Mouse (Mus musculus) T-helper 1 cell (primary cell): ENCODE measurements around the gene Fam20a.

Experiments used
- in situ Hi-C: fragments of 300-600 bp; cut with MboI, MseI; formaldehyde crosslinking; loops from one replicate; pipeline ENCODE4 v1.15.1; 2025; ENCODE audit warnings: high pct_unique_total_duplicates

Gene Fam20a

GRCm38 (mm10) chr11:109656232-109656631 lies 65.8 kb downstream of the Fam20a start:
- in situ Hi-C loops, result no loop called here

GRCm38 (mm10) chr11:109654581-109654980 lies 67.5 kb downstream of the Fam20a start:
- in situ Hi-C loops, result no loop called here

- in situ Hi-C loops, result no loop called here
Measured at GRCm38 (mm10) chr11:109653201-109653600, 68.9 kb downstream of the Fam20a start.

DNA sequence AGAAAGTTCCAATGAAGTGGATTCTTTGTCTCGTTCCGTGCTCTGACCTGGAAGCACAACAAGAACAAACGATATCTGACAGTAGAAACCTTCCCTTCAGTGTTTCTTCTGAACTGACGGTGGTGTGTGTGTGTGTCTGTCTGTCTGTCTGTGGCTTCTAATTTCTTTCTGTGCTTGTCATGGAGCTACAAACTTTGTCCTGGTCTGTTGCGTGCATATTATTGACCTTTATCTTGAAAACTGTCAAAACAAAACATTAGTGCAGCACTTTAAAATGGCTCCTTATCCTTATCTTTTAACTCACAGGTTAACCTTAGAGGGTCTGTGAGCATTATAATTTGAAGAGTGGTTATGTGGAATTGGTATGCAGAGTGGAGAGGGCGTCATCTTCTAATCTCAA lies 69.6 kb downstream of the Fam20a start:
- in situ Hi-C loops, result no loop called here

- in situ Hi-C loops, result no loop called here
Measured at GRCm38 (mm10) chr11:109651566-109652024, 70.5 kb downstream of the Fam20a start.

GRCm38 (mm10) chr11:109650788-109651565 lies 71.1 kb downstream of the Fam20a start:
- in situ Hi-C loops, result no loop called here

DNA sequence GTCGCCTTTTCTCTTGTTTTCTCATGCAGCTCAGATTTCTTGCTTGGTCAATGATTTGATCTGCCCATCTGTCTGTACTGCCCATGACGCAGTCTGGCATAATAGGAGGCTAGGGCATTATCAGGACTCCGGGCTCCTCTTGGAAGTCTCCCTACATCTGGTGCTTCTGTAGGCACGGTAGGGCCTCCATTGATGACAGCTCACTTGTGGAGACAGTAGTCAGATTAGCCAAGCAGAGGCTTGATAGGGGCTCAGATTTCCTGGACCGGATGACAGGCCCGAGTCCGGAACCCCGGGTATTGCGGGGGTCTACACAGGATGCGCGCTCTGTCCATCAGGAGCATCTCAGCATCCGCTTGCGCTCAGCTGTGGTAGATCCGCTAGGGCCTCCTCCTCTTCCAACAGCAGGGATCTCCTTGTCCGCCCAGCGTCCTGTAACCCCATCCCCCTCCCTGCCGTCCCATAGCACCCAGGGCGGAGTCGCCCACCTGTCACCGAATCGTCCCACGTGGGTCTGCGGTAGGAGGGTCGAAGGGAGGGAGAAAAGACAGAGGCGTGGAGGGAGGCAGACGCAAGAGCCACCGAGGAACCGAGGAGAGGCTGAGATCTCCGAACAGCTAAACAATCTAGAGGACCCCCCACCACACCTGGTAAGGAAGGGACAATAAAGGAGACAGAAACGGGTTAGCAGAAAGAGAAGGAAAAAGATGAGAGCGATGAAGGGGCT lies 71.9 kb downstream of the Fam20a start:
- in situ Hi-C loops, result no loop called here

DNA sequence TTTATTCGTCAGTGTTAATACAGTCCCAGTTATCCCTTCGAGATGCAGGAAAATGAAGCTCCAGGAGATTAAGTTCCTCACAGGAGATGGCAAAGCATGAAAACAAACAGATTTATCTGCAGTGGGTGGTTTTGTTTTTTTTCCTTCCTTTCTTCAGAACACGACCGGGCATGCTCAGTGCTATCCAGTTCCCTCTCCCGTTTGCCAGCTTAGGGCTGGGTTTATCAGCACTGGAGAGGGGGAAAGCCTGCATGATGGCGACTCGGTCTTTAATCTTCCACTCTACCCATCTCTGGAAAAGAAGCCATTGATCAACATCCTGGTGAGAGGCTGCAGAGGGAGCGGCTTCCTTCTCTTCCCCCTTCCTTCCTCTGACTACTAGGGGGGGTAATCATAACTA lies 72.9 kb downstream of the Fam20a start, which contains the start of gene Prkar1a:
Prkar1a (plus strand) TSS at position 200 of the 400 bp plus-strand sequence.
- in situ Hi-C loops, result no loop called here

DNA sequence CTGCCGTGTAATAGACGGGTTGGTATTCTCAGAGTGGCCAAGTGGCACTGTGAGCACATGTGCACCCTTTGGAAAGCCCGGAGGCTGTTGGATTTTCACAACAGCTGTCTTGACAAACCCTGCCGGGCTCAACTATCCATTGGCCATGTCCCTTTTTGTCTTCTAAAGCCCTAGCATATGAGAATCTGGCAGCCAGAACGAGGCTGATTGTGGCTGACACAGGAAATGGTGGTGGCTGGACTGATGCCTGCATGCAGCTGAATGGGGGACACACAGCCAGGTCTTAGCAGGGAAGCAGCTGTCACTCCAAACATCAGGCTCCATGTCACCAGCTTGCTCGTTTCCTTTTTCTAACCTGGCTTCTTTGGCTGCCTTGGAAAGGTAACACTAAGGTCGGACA lies 73.6 kb downstream of the Fam20a start:
- in situ Hi-C loops, result no loop called here

- in situ Hi-C loops, result no loop called here
Measured at GRCm38 (mm10) chr11:109641498-109642222, 80.4 kb downstream of the Fam20a start.

DNA sequence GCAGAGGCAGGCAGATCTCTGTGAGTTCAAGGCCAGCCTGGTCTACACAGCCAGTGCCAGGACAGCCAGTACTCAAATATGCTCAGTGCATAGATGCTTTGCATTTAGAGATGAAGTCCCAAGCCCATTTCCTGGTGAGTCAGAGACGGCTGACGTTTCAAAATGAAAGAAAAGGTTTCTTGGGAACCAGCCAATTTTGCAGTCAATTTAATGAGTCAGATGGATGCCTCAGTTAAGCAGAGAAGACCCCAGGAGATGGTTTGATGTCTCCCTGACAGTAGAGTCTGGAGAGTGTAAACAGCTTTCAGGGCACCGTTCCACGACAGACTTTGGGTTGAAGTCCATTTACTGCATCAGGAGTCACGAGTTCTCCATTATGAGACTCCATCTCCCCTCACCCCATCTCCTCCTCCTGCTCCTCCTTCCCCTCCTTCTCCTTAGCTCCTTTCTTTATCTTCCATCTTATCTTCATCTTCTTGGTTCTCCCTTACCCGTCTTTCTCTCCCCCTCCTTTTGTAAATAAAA lies 86.1 kb downstream of the Fam20a start:
- in situ Hi-C loops, result no loop called here

DNA sequence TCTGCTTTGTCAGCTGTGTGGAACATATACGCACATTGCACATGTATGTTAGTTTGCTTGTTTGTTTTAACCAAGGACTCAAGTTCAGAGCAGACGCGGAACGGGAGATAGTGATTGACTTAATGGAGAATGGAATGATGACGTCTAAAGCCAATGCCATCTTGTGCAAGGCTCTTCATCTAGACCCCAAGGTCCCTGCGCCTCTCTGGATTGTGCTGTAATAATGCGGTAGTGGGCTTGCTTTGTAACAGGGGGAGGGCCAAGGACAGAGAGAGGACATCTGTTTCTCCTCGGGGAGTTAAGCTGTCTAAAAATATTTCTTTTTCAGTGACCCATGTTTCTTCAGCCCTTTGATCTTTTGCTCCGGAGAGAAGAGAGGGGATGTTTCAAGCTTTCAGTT lies 87.2 kb downstream of the Fam20a start:
- in situ Hi-C loops, result no loop called here

DNA sequence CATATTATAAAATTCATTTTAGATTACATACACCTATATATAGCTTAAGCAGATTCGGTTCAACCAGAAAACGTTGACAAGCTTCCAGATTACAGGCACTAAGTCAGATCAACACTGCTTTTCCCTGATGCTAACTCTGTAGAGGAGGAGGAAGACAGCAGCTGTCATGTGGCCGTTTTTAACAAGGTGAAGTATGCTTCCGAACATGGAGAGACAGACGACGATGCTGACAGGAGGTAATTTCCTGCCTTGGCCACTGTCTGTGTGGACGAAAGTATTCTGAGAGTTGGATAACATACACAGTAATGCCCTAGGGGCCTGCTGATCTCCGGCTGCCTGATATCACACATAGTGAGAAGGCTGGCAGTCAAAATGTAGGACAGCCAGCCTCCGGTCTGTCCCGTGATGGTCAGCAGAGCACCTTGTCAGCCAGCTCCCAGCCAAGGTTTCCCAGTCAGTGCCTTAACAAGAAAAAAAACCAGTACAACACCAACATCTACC lies 93.0 kb downstream of the Fam20a start:
- in situ Hi-C loops, result no loop called here

DNA sequence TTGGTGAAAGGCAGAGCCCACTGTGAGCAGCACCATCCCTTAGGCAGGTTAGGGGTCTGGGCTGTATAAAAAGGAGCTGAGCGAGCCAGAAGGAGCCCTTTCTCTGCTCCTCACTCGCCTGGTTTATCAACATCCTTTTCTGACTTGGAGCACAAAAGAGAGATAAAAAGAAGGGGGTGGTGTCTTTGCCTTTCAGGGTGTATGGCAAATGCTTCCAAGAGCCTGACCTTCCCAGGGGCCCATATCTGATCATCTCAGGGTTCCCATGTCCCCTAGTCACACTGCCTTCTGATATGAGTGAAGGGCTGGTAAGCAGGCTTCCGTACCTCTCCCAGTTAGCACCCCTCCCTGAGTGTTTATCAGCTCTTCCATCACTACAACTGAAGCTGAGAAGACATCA lies 94.0 kb downstream of the Fam20a start:
- in situ Hi-C loops, result no loop called here

DNA sequence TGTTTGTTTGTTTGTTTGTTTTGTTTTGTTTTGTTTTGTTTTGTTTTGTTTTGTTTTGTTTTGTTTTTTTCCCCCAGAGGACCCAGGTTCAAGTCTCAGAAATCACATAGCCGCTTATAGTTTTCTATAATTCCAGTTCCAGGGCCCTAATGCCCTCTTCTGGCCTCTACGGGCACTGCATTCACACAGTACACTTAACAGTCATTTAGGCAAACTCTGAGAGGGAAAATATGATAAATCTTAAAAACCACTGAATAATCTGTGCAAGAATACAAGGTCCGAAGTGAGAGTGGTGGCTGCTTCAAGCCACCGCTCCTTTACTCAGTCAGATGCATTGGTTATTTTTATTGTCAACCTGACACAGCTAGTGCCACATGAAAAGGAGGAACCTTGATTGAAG lies 94.4 kb downstream of the Fam20a start:
- in situ Hi-C loops, result no loop called here

GRCm38 (mm10) chr11:109623238-109623637 lies 98.8 kb downstream of the Fam20a start:
- in situ Hi-C loops, result no loop called here

DNA sequence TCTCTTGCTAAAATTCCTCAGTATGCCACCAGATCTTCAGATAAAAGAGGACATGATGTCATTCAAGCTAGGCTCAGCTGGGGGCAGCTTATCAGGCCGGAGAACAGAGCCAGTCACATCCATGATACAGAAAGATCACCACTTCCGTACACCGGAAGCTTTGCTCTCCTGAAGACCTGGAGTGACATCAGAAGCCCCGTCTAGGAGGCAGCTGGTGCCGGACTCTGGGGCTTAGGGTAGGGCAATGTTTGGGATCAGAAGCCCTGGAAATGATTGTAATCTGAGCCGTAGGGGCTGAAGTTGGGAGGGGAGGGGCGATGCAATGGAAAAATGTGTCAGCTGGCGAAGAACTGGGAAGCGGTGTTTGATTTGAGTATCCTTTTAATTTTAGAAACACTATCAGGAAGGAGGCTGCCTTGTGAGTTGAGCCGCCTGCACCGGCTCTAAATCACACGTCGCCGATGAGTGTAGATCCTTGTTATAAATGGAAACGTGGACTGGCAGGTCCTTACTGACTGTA lies 99.5 kb downstream of the Fam20a start:
- in situ Hi-C loops, result no loop called here

DNA sequence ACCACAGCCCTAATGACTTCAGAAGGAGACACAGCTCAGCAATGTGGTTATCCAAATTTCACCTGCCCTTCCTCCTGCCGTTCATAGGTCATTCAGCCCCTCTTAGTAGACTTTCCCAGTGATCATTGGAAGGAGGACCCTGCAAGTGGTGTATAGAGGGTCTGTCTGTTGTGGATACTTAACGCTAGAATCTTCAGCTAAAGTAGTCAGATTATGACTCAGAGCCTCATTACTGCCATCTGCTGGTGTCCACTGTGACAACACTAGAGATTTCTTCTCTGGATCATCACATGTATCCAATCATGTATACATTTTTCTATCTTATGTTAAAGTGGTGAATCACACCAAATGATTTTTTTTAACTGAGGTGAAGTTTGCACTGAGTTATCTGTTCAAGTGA lies 100.9 kb downstream of the Fam20a start:
- in situ Hi-C loops, result no loop called here

DNA sequence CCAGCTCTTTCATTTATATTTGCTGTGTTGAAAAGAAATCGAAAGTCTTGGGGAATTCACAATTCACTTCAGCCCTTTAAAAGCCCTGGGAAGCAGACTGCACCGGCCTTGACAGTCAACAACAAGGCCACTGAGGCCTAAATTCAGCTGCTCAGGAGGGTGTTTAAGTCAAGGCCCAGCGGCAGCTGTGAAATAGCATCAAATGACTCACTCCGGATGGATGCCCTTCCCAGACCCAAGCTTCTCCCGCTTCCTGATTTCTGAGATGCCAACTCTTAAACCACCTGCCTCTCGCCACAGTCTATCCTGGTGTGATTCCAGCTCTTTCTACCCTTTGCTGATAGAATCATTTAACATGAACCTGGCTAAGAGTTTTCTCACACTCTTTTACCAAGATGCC lies 101.7 kb downstream of the Fam20a start:
- in situ Hi-C loops, result no loop called here
